Mouse (Mus musculus) ES-E14 (cell line): ENCODE measurements around the gene AC140267.1. TPM values are rescaled to one million over a fixed set of nuclear protein-coding genes. Genes with fewer than 3 reads are reported as not detected.

Experiments
- DNase-seq: peaks from one replicate; pipeline ENCODE4 v3.0.0-alpha.2; 2013; ENCODE audit warnings: low read depth, low spot score
- H3K27ac ChIP-seq: 2 replicates; pipeline ENCODE4 v1.5.1; 2012; ENCODE audit warnings: low read depth, mild to moderate bottlenecking, low read length, moderate library complexity, mixed read lengths; ENCODE audit not compliant: poor library complexity, insufficient read depth, severe bottlenecking
- H3K36me3 ChIP-seq: 2 replicates; pipeline ENCODE4 v1.6.1; 2012; ENCODE audit warnings: mild to moderate bottlenecking, low read length, moderate library complexity, mixed read lengths; ENCODE audit not compliant: control insufficient read depth, poor library complexity, insufficient read depth, severe bottlenecking
- H3K4me1 ChIP-seq, 2 experiments: fragments of 150-350 bp in 1 of 2; sonication (generic) in 1 of 2; 2 replicates each; pipeline ENCODE4 v1.6.1; 2012; ENCODE audit warnings: low read length in 2 of 2, mild to moderate bottlenecking in 1 of 2, mixed read lengths in 1 of 2; ENCODE audit not compliant: control insufficient read depth in 2 of 2, insufficient read depth in 2 of 2, poor library complexity in 1 of 2
- H3K4me3 ChIP-seq, 2 experiments: fragments of 150-350 bp in 1 of 2; sonication (generic) in 1 of 2; 2 replicates each; pipeline ENCODE4 v1.5.1; 2012; ENCODE audit warnings: low read length in 2 of 2, low read depth in 1 of 2, mild to moderate bottlenecking in 1 of 2, mixed read lengths in 1 of 2; ENCODE audit not compliant: insufficient read depth in 1 of 2, poor library complexity in 1 of 2, severe bottlenecking in 1 of 2
- H3K9ac ChIP-seq: 2 replicates; pipeline ENCODE4 v1.6.1; 2012; ENCODE audit warnings: low read depth, mild to moderate bottlenecking, low read length, mixed read lengths; ENCODE audit not compliant: poor library complexity, insufficient read depth, severe bottlenecking
- H3K9me3 ChIP-seq: fragments of 150-350 bp; sonication (generic); 2 replicates; pipeline ENCODE4 v1.6.1; 2012; ENCODE audit warnings: low read depth, mild to moderate bottlenecking, low read length; ENCODE audit not compliant: control insufficient read depth, insufficient read depth
- CHD2 ChIP-seq: IDR thresholded peaks from 2 replicates; pipeline ENCODE4 v1.6.1; 2014; ENCODE audit warnings: mild to moderate bottlenecking, low read depth, low read length, inconsistent platforms
- HCFC1 ChIP-seq: IDR thresholded peaks from 2 replicates; pipeline ENCODE4 v1.6.1; 2012; ENCODE audit warnings: low read length, inconsistent platforms, borderline replicate concordance; ENCODE audit not compliant: insufficient read depth
- MAFK ChIP-seq: IDR thresholded peaks from 2 replicates; pipeline ENCODE4 v1.6.1; 2014; ENCODE audit warnings: mild to moderate bottlenecking, low read depth, low read length, inconsistent platforms; ENCODE audit not compliant: insufficient read depth
- ZC3H11A ChIP-seq: IDR thresholded peaks from 2 replicates; pipeline ENCODE4 v1.6.1; 2012; ENCODE audit warnings: low read depth, mild to moderate bottlenecking, inconsistent platforms, low read length, borderline replicate concordance
- ZNF384 ChIP-seq: IDR thresholded peaks from 2 replicates; pipeline ENCODE4 v1.6.1; 2012; ENCODE audit warnings: low read depth, low read length, inconsistent platforms
- in situ Hi-C, 2 experiments: fragments of 600-800 bp; cut with MboI; formaldehyde crosslinking; loops; one replicate each; pipeline ENCODE4 v1.15.1; 2025; ENCODE audit warnings: low sequenced_read_pairs in 2 of 2, inconsistent platforms in 1 of 2; ENCODE audit not compliant: unreplicated experiment in 2 of 2
- total RNA-seq: library from RNA; depleted of rRNA; stranded (reverse); fragments of 300-350 nt; gene quantifications from 2 replicates; pipeline ENCODE4 v1.2.3, GENCODE M21; 2012

The AC140267.1 gene
- total RNA-seq, 1 experiment: not detected

GRCm38 (mm10) chr15:80192847-80193246 is 42.8 kb upstream of the AC140267.1 start:
- DNase-seq: no peak
- in situ Hi-C loops: no loop called here
- peaks cover 2 to 15% of the 10 kb centered on the region in 2 experiments; a peak in 2 of 4 replicates for H3K4me1 ChIP-seq
- H3K36me3 ChIP-seq: no peaks in the 10 kb centered on the region
- H3K9ac ChIP-seq: no peak overlapping the region
- H3K4me3 ChIP-seq: no peak overlapping the region
- H3K27ac ChIP-seq: no peak overlapping the region
- no peak for TF ChIP-seq ZNF384
- no peak for TF ChIP-seq ZC3H11A
- no peaks in the 10 kb centered on the region for H3K9me3 ChIP-seq

- Histone ChIP-seq H3K27ac (no peak overlapping the region), H3K9me3 (no peaks in the 10 kb centered on the region), H3K36me3 (no peaks in the 10 kb centered on the region), H3K4me1 (peaks cover 0 to 4% of the 10 kb centered on the region in 2 experiments; a peak in 1 of 4 replicates), H3K4me3 (no peak overlapping the region), H3K9ac (no peak overlapping the region)
- in situ Hi-C loops: no loop called here
- TF ChIP-seq ZC3H11A (no peak), MAFK (no peak), ZNF384 (no peak)
- no peak for DNase-seq
These were observed 36.1 kb upstream of the AC140267.1 start for GRCm38 (mm10) chr15:80199556-80199955.

GRCm38 (mm10) chr15:80202111-80202775 is 33.4 kb upstream of the AC140267.1 start:
- no peak for DNase-seq
- TF ChIP-seq MAFK (no peak), CHD2 (no peak), ZNF384 (no peak), HCFC1 (no peak), ZC3H11A (no peak)
- no peak overlapping the region for H3K27ac ChIP-seq
- H3K9me3 ChIP-seq: no peaks in the 10 kb centered on the region
- in situ Hi-C loops: no loop called here
- no peak overlapping the region for H3K4me3 ChIP-seq
- H3K9ac ChIP-seq: no peak overlapping the region
- peaks cover 0 to 4% of the 10 kb centered on the region in 2 experiments; a peak in 1 of 4 replicates for H3K4me1 ChIP-seq
- H3K36me3 ChIP-seq: no peaks in the 10 kb centered on the region

DNA sequence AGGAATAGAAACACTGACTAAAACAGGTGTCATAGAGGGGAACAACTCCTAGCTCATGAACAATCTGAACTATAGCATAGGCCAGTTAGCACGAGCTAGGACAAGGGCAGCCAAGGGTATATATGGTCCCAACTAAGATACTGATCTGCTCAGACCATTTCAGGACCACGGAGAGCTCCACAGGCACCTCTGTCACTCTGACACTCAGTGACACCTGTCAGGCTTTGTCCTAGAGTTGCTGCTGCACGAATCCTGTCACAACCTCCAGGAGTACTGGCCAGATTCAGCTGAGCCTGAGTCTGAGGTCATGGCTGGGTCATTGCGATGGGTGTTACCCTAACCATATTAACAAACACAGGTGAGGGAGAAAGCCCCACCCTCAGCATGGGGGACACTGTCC is 32.2 kb upstream of the AC140267.1 start:
- no peak overlapping the region for H3K4me3 ChIP-seq
- in situ Hi-C loops: no loop called here
- peaks cover 0 to 4% of the 10 kb centered on the region in 2 experiments; a peak in 1 of 4 replicates for H3K4me1 ChIP-seq
- no peaks in the 10 kb centered on the region for H3K9me3 ChIP-seq
- TF ChIP-seq ZNF384 (no peak), MAFK (no peak), ZC3H11A (no peak), CHD2 (no peak), HCFC1 (no peak)
- H3K36me3 ChIP-seq: no peaks in the 10 kb centered on the region
- no peak overlapping the region for H3K27ac ChIP-seq
- H3K9ac ChIP-seq: no peak overlapping the region
- DNase-seq: peak; percentile 62

GRCm38 (mm10) chr15:80206057-80206565 is 29.5 kb upstream of the AC140267.1 start:
- Histone ChIP-seq H3K4me1 (peaks cover 0 to 2% of the 10 kb centered on the region in 2 experiments; a peak in 1 of 4 replicates), H3K9me3 (no peaks in the 10 kb centered on the region), H3K4me3 (no peak overlapping the region), H3K27ac (no peak overlapping the region), H3K36me3 (no peaks in the 10 kb centered on the region), H3K9ac (no peak overlapping the region)
- DNase-seq: no peak
- in situ Hi-C loops: no loop called here
- no peak for TF ChIP-seq CHD2
- TF ChIP-seq HCFC1: no peak
- TF ChIP-seq ZC3H11A: no peak
- no peak for TF ChIP-seq MAFK
- no peak for TF ChIP-seq ZNF384
